Mouse (Mus musculus): ENCODE data around the gene Xrra1.
"Not testable (repeated sequence)": the region's sequence is repeated elsewhere in the genome, so short reads cannot be mapped to it uniquely, and the experiment has no call there.

The Xrra1 gene

DNA sequence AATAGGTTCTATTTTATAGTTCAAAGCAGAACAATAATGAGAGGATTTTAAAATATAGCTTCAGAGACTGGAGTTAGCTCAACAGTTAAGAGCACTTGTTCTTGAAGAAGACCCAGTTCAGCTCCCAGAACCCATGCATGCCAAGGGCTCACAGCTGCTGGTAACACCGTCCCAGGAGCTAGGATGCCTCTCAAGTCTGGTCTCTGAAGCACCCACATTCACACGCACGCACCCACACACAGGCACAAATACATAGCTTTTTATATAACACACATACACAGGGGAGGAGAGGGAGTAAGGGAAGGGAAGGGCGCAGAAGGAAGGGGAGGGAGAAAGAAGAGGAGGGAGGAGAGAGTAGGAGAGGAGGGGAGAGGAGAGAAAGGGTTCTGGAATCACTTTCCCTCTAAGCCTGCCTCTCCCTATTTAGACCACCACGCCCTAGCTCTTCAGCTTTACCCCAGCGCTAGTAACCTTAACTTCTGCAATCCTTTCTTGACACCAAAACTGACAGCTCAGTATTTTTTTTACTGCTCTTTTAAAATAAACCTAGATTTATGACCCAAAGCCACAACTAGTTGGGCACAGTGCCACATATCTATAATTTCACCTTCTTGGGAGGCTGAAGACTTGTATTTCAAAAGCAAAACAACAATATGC lies 94.7 kb downstream of the Xrra1 start:
- in situ Hi-C loops (cut with MboI), result no loop called here

DNA sequence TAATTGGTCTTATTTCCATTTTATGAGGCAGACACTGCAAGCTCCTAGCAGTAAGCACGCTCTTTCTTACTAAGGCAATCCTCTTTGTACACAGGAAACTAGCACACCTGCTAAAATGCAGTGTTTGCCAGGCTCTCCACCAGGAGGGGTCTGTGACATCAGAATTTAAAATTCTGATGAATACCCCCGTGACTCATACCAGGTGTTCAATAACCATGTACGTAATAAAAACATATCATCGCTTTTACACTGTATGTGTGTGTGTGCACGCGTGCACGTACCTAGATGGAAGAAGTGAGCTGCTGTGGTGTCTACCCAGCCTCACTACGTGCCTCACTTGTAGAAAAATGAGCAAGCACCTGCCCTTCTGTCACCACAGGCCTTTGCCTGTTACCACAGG lies 95.3 kb downstream of the Xrra1 start:
- in situ Hi-C loops (cut with MboI), result no loop called here

DNA sequence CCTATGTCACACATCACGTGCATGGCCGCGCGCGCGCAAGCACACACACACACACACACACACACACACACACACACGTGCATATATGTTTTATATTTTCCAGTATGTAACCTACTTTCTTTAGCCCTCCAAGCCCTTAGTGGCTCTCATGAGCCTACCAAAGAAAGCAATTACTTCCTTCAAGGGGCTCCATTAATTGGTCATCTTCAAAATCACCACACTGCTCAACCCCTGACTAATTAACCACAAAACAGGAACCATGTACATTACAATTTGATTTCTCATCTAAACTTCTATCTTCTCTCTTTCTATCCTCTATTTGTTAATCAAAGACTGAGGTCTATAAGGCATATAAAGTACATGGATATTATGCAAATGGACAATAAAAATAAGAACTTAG lies 97.2 kb downstream of the Xrra1 start:
- in situ Hi-C loops (cut with MboI), result no loop called here

DNA sequence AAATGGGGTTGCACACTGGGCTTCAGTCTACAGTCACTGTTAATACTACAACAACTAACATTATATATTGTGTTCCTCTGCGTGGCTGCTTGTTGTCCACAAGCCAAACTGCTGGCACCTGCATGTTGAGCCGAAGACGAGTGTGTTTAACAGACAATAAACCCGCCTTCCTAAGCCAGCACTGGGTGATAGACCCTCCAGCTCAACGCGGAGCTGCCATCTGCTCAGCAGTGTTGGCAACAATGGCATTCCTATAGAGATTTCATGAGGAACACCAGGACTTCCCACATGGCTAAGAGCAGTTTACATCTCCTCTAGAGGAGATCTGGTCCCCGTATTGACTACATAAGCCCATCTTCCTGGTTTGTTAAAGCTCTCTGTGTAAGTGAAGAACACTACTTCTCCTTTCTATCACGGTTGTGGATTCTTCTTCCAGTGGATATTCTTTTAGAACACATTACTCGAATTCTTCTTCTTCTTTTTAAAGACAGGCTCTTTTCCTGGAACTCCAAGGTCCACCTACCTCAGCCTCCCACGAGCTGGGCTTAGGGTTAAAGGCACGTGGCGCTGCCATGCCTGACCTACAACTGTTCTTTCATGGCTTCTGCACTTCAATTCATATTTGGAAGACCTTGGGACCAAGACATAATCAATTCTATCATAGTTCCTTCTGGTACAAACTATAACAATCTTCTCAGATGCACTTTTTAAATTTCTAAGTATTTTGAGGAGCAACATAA lies 98.5 kb downstream of the Xrra1 start:
- in situ Hi-C loops (cut with MboI), result no loop called here

DNA sequence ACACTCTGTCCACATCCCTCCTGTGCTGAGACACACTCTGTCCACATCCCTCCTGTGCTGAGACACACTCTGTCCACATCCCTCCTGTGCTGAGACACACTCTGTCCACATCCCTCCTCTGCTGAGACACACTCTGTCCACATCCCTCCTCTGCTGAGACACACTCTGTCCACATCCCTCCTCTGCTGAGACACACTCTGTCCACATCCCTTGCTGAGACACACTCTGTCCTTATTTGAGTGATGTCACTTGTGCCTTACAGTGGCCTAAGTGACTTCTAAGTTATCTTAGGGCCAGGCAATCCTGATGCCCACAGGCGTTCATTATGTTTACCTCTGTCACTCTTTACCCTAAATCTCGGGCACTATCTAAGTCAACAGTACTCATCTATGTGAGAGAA lies 101.7 kb downstream of the Xrra1 start:
- in situ Hi-C loops (cut with MboI), result not testable (repeated sequence)

DNA sequence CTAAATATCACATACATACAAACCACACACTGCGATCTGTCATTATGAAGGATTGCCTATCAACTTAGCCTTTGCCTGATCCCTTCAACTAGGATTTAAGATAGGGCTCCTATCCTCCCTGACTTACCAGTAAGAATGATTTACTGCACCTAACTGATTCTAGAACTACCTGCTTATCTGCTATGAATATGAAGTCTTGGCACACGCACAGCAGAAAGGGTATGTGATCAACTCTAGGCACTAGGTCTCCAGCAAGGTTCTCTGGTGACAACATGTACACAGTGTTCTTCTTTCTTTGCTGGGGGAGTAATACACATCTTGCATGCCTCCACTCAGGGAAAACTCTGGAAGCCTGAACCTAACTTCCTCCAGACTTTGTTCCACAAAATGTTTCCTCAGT lies 102.6 kb downstream of the Xrra1 start:
- in situ Hi-C loops (cut with MboI), result no loop called here

DNA sequence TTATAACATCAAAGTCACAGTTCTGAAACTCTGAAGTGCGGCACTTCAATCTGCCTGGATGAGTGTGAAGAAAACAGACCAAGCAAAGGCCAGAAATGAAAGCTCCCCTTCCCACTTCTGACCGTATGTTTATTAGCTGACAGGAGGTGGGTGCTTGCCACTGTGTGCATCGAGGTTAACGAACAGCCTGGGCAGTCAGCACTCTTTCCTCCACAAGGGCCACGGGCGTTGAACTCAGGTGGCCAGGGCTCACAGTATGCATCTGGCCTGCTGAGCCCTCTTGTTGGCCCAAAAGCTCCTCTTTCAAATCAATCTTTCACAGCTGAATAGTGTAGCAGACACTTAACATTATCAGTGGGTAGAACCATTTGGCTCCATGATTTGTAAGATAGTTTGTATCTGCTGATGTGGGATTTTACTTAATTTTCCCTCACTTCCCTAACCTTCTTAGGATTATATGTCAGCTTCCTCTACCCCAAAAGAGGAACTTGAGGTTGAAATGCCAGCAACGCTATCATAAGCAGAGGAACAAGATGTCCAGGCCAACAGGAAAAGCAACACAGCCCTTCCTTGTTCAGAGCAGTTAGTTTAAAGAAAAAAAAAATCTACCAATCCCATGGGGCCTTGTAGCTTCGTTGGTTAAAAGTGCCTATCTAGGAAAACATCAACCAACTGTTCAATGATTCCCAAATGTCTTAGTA lies 103.8 kb downstream of the Xrra1 start:
- in situ Hi-C loops (cut with MboI), result no loop called here

DNA sequence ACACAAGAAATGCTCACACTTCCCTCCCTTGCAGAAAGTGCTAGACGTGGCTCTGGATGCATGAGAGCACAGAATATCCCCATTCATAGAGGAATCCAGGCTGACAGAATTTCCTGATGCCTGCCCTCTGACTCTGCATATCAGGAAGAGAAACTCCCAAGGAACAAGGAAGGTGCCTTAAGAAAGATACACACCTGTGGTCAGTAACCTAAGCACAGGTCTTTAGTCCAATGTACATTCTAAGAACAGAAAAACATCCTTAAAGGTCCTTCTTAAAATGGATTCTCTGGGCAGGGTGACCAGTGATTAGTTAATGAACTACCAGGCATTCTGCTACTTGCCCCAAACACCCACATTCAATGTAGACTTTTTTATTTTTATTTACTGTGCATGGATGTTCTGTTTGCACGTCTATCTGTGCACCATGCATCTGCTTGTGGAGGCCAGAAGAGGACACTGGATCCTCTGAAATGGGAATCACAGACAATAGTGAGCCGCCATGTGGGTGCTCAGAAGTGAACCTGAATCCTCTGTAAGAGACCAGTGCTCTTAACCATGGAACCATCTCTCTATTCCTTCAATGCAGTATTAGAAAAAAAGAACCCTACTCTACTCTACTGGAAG lies 104.4 kb downstream of the Xrra1 start:
- in situ Hi-C loops (cut with MboI), result no loop called here

DNA sequence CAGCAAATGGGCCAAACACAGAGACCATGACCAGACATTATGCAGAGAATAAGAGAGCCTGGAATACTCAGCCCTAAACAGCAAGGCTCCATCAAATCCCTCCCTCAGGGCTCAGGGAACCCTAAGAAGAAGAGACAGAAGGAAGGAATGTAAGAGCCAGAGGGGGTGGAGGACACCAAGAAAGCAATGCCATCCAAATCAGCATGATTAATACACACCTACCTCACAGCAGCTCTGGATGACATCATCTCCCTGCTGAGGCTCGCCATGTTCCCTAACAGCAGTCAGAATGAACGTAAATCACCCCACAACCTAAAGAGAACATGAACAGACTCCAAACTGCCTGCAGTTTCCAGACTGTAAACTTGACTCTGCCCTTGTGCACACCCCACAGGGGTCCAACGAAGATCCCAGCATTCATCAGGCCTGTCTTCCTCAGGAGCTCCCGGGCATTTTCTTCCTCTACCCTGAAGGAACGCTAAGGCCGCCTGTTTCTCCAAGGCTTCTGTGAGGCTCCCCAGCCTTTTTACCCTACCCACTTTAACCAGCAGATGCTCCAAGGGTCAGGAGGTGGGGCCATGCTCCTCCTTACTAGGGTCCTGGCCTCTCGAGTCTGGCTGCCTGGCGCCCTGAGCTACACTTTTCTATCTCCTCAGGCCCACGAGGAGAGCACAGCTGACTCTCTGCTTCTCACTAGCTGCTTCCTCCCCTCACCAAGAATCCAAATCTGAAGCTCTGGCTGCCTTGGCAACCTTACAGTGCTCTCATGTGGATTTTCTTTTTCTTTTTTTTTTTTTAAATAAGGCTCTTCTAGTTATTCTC lies 106.3 kb downstream of the Xrra1 start:
- in situ Hi-C loops (cut with MboI), result no loop called here

DNA sequence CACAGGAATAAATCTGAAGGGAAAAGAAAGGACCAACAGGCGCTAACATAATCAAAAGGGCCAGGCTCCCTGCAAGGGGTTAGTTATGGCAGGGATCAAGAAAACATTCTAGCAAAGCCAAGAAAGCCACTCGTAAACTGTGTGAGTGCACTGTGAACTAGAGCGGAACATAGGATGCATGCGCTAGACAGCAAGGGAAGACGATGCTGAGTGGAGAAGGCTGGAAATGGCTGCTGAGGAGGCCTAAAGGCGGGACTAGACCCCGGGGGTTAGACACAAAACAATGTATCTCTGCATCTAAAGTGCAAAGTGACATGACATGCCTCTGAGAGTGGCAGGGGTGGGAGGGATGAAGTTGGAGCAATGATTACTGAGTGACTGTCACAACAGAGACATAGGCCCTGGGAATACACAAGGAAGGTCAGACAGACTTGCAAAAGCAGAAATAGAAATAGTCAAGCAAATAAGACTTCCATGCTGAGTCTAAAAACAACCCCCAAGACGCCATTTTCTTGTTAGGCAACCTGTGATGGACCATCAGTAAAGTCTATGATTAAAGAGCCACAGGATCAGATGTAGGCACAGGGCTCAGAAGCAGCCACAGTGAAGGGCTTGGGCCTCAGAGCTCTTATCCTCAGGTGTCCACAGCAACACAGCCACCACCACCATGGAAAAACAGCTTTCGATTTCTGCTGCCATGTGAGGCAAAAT lies 107.2 kb downstream of the Xrra1 start:
- in situ Hi-C loops (cut with MboI), result no loop called here

All from mature B cell (primary cell).